Mouse (Mus musculus) hindbrain, postnatal 0 days (tissue): ENCODE data around the gene Ahnak2. TPM values are rescaled to one million over a fixed set of nuclear protein-coding genes. Genes with fewer than 3 reads are reported as not detected.
A peak's percentile ranks its signal among the peaks of the same experiment; 100 is the strongest.

ENCODE experiments used
- ATAC-seq: fragments of 200-750 bp; cut with Nextera tagmentation; 2 replicates; pipeline ENCODE4 v1.8.0; 2017; ENCODE audit warnings: mild to moderate bottlenecking, moderate TSS enrichment, moderate library complexity
- DNase-seq: peaks from one replicate; pipeline ENCODE4 v3.0.0-alpha.2; 2015; ENCODE audit warnings: low spot score
- H3K27ac ChIP-seq: fragments of 300-500 bp; sonication (generic); 2 replicates; pipeline ENCODE4 v1.5.1; 2014; ENCODE audit warnings: mild to moderate bottlenecking
- H3K27me3 ChIP-seq: fragments of 300-500 bp; sonication (generic); 2 replicates; pipeline ENCODE4 v1.6.1; 2014; ENCODE audit warnings: low read length, mixed read lengths; ENCODE audit not compliant: insufficient read depth
- H3K36me3 ChIP-seq: fragments of 300-500 bp; sonication (generic); 2 replicates; pipeline ENCODE4 v1.6.1; 2014; ENCODE audit warnings: low read length, mixed read lengths; ENCODE audit not compliant: insufficient read depth
- H3K4me1 ChIP-seq: fragments of 300-500 bp; sonication (generic); 2 replicates; pipeline ENCODE4 v1.6.1; 2014; ENCODE audit warnings: antibody characterized with exemption, low read length, mixed read lengths; ENCODE audit not compliant: insufficient read depth
- H3K4me2 ChIP-seq: fragments of 300-500 bp; sonication (generic); 2 replicates; pipeline ENCODE4 v1.6.1; 2014; ENCODE audit warnings: low read depth, mild to moderate bottlenecking, low read length, moderate library complexity, mixed read lengths
- H3K4me3 ChIP-seq: fragments of 300-500 bp; sonication (generic); 2 replicates; pipeline ENCODE4 v1.5.1; 2014; ENCODE audit warnings: low read length
- H3K9ac ChIP-seq: fragments of 300-500 bp; sonication (generic); replicated peaks from 2 replicates; pipeline ENCODE4 v1.6.1; 2014; ENCODE audit warnings: mild to moderate bottlenecking, low read length, moderate library complexity, mixed read lengths
- H3K9me3 ChIP-seq: fragments of 300-500 bp; sonication (generic); 2 replicates; pipeline ENCODE4 v1.6.1; 2016; ENCODE audit warnings: low read length, mixed read lengths
- CTCF ChIP-seq: IDR thresholded peaks from 2 replicates; pipeline ENCODE4 v1.5.1; 2016; ENCODE audit warnings: antibody characterized with exemption, control low read depth, low read depth
- WGBS: fragments of 180-500 bp; shearing (Covaris S2); extraction: QIAGEN DNeasy Blood & Tissue Kit; methylation state at CpG from one replicate; pipeline ENCODE4 v1.1.7; 2014; 5-methylcytosine and 5-hydroxymethylcytosine counted together
- polyA plus RNA-seq: library from polyadenylated mRNA; unstranded; fragments of >200 nt; fragmentation: Nextera tagmentation; extraction: Ambion mirVana; gene quantifications from 2 replicates; pipeline ENCODE4 v1.2.1, GENCODE M21; 2015
- total RNA-seq: library from RNA; depleted of rRNA; stranded (reverse); fragments of >200 nt; gene quantifications from 2 replicates; pipeline ENCODE4 v1.2.3, GENCODE M21; 2014

Gene Ahnak2
- total and polyA plus RNA-seq, 2 experiments from 2014 or later: 3.3 to 7.7 TPM

DNA sequence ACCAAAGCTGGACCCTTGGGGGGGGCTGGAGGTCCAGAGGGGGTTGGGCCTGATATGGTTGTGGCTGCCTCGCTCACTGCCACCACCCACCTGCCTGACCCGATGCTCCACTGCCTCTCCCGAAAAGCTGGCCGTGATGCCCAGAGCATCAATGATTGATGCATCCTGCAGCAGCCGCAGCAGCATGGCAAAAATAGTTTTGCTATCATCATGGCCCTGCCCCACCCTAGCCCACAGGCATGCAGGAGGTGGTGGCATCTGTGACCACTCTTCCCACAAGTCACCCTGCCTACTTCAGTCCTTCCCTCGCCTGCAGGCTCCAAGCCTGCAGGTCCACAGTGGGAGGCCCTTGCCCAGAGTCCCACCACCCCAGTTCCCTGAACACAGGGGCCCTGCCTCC, 3.6 kb upstream of the Ahnak2 start:
- 85% methylated on average over 6 of the region's 6 CpGs for WGBS
- H3K9ac ChIP-seq: no peak overlapping the region
- no peak overlapping the region for H3K4me3 ChIP-seq
- H3K27ac ChIP-seq: no peak overlapping the region
- no peak overlapping the region for H3K4me2 ChIP-seq
- TF ChIP-seq CTCF: no peak
- no peaks in the 10 kb centered on the region for H3K36me3 ChIP-seq
- H3K27me3 ChIP-seq: 0 out of 2 replicates have a peak, but pooled peaks cover 4% of the 10 kb centered on the region
- DNase-seq: no peak
- no peaks in the 10 kb centered on the region for H3K9me3 ChIP-seq
- no peak for ATAC-seq
- H3K4me1 ChIP-seq: peaks cover 14% of the 10 kb centered on the region; the same call in 1 of the 2 replicates

DNA sequence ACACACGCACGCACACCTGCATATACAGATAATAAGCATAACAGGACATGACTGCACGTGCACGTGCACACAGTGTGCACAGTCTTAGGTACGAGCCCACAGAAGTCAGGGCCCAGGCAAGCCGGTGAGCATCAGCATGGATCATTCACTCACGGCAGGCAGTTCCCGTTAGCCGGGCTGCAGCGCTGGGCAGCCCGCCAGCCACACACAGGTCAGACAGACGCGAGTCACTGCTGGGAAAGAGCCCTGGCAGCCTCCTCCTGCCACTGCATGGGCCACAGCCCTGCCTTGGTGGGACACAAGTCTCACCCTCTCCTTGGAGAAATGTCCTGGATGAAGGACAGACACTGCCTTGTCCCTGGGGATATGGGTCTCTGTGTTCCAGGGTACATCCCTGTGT, 1.6 kb upstream of the Ahnak2 start:
- 38% methylated on average over 13 of the region's 13 CpGs for WGBS
- H3K4me1 ChIP-seq: peaks cover 4% of the 10 kb centered on the region; the same call in 1 of the 2 replicates
- no peaks in the 10 kb centered on the region for H3K36me3 ChIP-seq
- DNase-seq: peak; percentile 49
- H3K9ac ChIP-seq: no peak overlapping the region
- no peak for TF ChIP-seq CTCF
- no peak overlapping the region for H3K4me2 ChIP-seq
- 0 out of 2 replicates have a peak, but pooled peaks cover 4% of the 10 kb centered on the region for H3K27me3 ChIP-seq
- ATAC-seq: no peak
- no peak overlapping the region for H3K27ac ChIP-seq
- H3K9me3 ChIP-seq: no peaks in the 10 kb centered on the region
- H3K4me3 ChIP-seq: no peak overlapping the region

DNA sequence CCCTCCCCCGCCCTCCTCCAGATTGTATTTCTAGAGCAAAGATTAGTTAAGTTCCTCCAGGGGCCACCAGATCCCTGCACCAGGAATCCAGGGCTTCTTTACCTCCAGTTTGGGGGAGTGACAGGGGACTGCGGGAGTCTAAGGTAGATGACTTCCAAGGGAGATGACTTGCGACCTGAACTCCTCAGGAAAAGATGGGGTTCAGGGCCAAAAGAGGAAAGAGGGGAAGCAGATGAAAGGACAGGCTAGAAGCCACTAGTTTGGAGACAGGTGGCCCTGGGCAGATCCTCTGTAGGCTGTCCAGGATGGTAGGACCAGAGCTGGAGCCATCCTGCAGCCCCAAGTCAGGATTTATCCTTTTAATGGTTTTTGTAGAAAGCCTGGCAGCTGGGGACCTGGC, 460 bp upstream of the Ahnak2 start:
- no peak overlapping the region for H3K27ac ChIP-seq
- no peak overlapping the region for H3K9ac ChIP-seq
- 22% methylated on average over 3 of the region's 3 CpGs for WGBS
- H3K36me3 ChIP-seq: no peaks in the 10 kb centered on the region
- peak overlapping the region; percentile 99 for H3K4me2 ChIP-seq
- H3K27me3 ChIP-seq: 0 out of 2 replicates have a peak, but pooled peaks cover 4% of the 10 kb centered on the region
- H3K4me1 ChIP-seq: peaks cover 9% of the 10 kb centered on the region
- ATAC-seq: no peak
- 0 out of 2 replicates have a peak overlapping the region, but pooled peaks have one; percentile 60 for H3K4me3 ChIP-seq
- no peaks in the 10 kb centered on the region for H3K9me3 ChIP-seq
- no peak for TF ChIP-seq CTCF
- DNase-seq: no peak

- 0 out of 2 replicates have a peak, but pooled peaks cover 4% of the 10 kb centered on the region for H3K27me3 ChIP-seq
- peaks cover 10% of the 10 kb centered on the region for H3K4me1 ChIP-seq
- H3K27ac ChIP-seq: no peak overlapping the region
- no peak overlapping the region for H3K4me2 ChIP-seq
- DNase-seq: peak; percentile 72
- 10% methylated on average over 4 of the region's 4 CpGs for WGBS
- TF ChIP-seq CTCF: peak; percentile 84
- no peaks in the 10 kb centered on the region for H3K9me3 ChIP-seq
- no peak overlapping the region for H3K9ac ChIP-seq
- ATAC-seq: peak; percentile 44; the same call in 1 of the 2 replicates
- no peaks in the 10 kb centered on the region for H3K36me3 ChIP-seq
- no peak overlapping the region for H3K4me3 ChIP-seq
These were observed 2.0 kb downstream of the Ahnak2 start for GRCm38 (mm10) chr12:112800476-112800875.

- Histone ChIP-seq H3K4me1 (peaks cover 10% of the 10 kb centered on the region), H3K9ac (no peak overlapping the region), H3K27ac (no peak overlapping the region), H3K27me3 (0 out of 2 replicates have a peak, but pooled peaks cover 4% of the 10 kb centered on the region), H3K9me3 (no peaks in the 10 kb centered on the region), H3K4me2 (no peak overlapping the region), H3K36me3 (no peaks in the 10 kb centered on the region), H3K4me3 (no peak overlapping the region)
- ATAC-seq (no peak), DNase-seq (no peak)
- TF ChIP-seq CTCF: no peak
- WGBS: 82% methylated on average over 10 of the region's 10 CpGs
These were observed 3.1 kb downstream of the Ahnak2 start for GRCm38 (mm10) chr12:112799237-112799970.

GRCm38 (mm10) chr12:112798716-112799115, 3.7 kb downstream of the Ahnak2 start:
- Histone ChIP-seq H3K4me1 (peaks cover 10% of the 10 kb centered on the region), H3K27me3 (0 out of 2 replicates have a peak, but pooled peaks cover 4% of the 10 kb centered on the region), H3K36me3 (no peaks in the 10 kb centered on the region), H3K9ac (no peak overlapping the region), H3K9me3 (no peaks in the 10 kb centered on the region), H3K4me2 (no peak overlapping the region), H3K4me3 (no peak overlapping the region), H3K27ac (no peak overlapping the region)
- TF ChIP-seq CTCF: no peak
- ATAC-seq (no peak), DNase-seq (no peak)
- WGBS: 71% methylated on average over 5 of the region's 5 CpGs

GRCm38 (mm10) chr12:112798332-112798681, 4.2 kb downstream of the Ahnak2 start:
- 31% methylated on average over 5 of the region's 5 CpGs for WGBS
- ATAC-seq (no peak), DNase-seq (no peak)
- 0 out of 2 replicates have a peak, but pooled peaks cover 4% of the 10 kb centered on the region for H3K27me3 ChIP-seq
- H3K9me3 ChIP-seq: no peaks in the 10 kb centered on the region
- H3K36me3 ChIP-seq: no peaks in the 10 kb centered on the region
- H3K4me2 ChIP-seq: no peak overlapping the region
- H3K4me3 ChIP-seq: no peak overlapping the region
- H3K4me1 ChIP-seq: peaks cover 10% of the 10 kb centered on the region
- H3K9ac ChIP-seq: 0 out of 2 replicates have a peak overlapping the region, but pooled peaks have one; percentile 1
- H3K27ac ChIP-seq: no peak overlapping the region
- TF ChIP-seq CTCF: no peak
